Mouse (Mus musculus) midbrain, embryonic 14.5 days (tissue): ENCODE data around the gene Kirrel3. TPM values are rescaled to one million over a fixed set of nuclear protein-coding genes. Genes with fewer than 3 reads are reported as not detected.
A peak's percentile ranks its signal among the peaks of the same experiment; 100 is the strongest.

Experiments
- ATAC-seq: fragments of 200-750 bp; cut with Nextera tagmentation; 2 replicates; pipeline ENCODE4 v1.8.0; 2017; ENCODE audit warnings: moderate number of reproducible peaks, moderate library complexity; ENCODE audit not compliant: low FRiP score, low TSS enrichment
- DNase-seq: peaks from one replicate; pipeline ENCODE4 v3.0.0-alpha.2; 2015
- H3K27ac ChIP-seq: fragments of 300-500 bp; sonication (generic); replicated peaks from 2 replicates; pipeline ENCODE4 v1.5.1; 2014; ENCODE audit warnings: mild to moderate bottlenecking, low read depth, low read length, moderate library complexity
- H3K27me3 ChIP-seq: fragments of 300-500 bp; sonication (generic); 2 replicates; pipeline ENCODE4 v1.6.1; 2014; ENCODE audit warnings: low read length, control low read depth, mixed read lengths; ENCODE audit not compliant: control insufficient read depth, insufficient read depth
- H3K36me3 ChIP-seq: fragments of 300-500 bp; sonication (generic); 2 replicates; pipeline ENCODE4 v1.6.1; 2014; ENCODE audit warnings: low read length, control low read depth; ENCODE audit not compliant: control insufficient read depth, insufficient read depth
- H3K4me1 ChIP-seq: fragments of 300-500 bp; sonication (generic); 2 replicates; pipeline ENCODE4 v1.6.1; 2014; ENCODE audit warnings: mild to moderate bottlenecking, antibody characterized with exemption, low read length, control low read depth; ENCODE audit not compliant: control insufficient read depth, insufficient read depth
- H3K4me2 ChIP-seq: fragments of 300-500 bp; sonication (generic); 2 replicates; pipeline ENCODE4 v1.6.1; 2014; ENCODE audit warnings: mild to moderate bottlenecking, low read length, moderate library complexity
- H3K4me3 ChIP-seq: fragments of 300-500 bp; sonication (generic); replicated peaks from 2 replicates; pipeline ENCODE4 v1.5.1; 2014; ENCODE audit warnings: low read depth, low read length
- H3K9ac ChIP-seq: fragments of 300-500 bp; sonication (generic); replicated peaks from 2 replicates; pipeline ENCODE4 v1.6.1; 2014; ENCODE audit warnings: mild to moderate bottlenecking, low read length, moderate library complexity
- H3K9me3 ChIP-seq: fragments of 300-500 bp; sonication (generic); 2 replicates; pipeline ENCODE4 v1.6.1; 2016; ENCODE audit warnings: low read length, control low read depth, mixed read lengths; ENCODE audit not compliant: control insufficient read depth
- WGBS: fragments of 180-500 bp; shearing (Covaris S2); extraction: QIAGEN DNeasy Blood & Tissue Kit; methylation state at CpG from one replicate; pipeline ENCODE4 v1.1.7; 2014; 5-methylcytosine and 5-hydroxymethylcytosine counted together
- polyA plus RNA-seq: library from polyadenylated mRNA; unstranded; fragments of >200 nt; fragmentation: Nextera tagmentation; extraction: Ambion mirVana; gene quantifications from 2 replicates; pipeline ENCODE4 v1.2.1, GENCODE M21; 2014

Kirrel3 gene
- polyA plus RNA-seq, 1 experiment from 2014 or later, result 34.2 TPM

DNA sequence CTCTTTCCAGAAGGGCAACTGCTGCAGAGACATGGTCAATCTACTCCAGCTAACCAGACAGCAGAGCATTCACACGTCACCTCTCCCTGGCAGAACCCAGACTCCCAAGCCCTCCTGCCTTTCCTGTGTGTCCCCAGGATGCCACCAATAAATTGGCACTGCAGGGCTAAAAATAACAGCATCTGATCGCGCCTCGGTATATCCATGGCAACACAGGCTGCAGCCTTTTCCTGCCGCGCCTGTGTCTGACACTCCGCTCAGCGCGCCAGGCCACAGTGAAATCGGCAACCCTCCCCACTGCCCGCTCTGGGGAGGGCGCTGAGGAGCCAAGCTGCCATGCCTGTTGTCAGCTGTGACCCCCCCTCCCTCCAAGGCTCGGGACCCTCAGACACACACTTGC lies 531.9 kb downstream of the Kirrel3 start:
- H3K27me3 ChIP-seq, result no peaks in the 10 kb centered on the region
- H3K4me1 ChIP-seq, result peaks cover 13% of the 10 kb centered on the region; the same call in 1 of the 2 replicates
- DNase-seq (peak; percentile 74), ATAC-seq (peak; percentile 54; the same call in 1 of the 2 replicates)
- peak overlapping the region; percentile 16; the same call in 1 of the 2 replicates for H3K9ac ChIP-seq
- peak overlapping the region; percentile 42 for H3K27ac ChIP-seq
- WGBS, result 29% methylated on average over 13 of the region's 13 CpGs
- H3K36me3 ChIP-seq, result no peaks in the 10 kb centered on the region
- H3K4me2 ChIP-seq, result peak overlapping the region; percentile 37
- no peaks in the 10 kb centered on the region for H3K9me3 ChIP-seq
- H3K4me3 ChIP-seq, result no peak overlapping the region

DNA sequence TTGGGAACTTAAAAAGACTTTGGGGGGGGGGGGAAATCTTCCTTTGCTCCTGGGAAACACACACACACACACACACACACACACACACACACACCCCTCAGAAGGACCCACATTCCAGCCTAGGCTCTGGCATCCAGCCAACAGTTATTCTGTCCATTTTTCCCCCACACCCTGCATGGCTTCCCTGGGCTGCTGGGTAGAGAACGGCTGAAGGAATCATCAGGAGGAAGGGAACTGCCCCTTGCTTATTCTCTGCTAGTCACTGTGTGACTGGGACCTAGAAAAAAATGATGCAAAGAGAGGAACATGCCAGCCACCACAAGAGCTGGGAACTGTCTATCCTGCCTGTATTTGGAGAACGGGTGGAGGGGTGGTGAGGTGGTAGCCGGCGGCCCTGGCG lies 532.4 kb downstream of the Kirrel3 start:
- DNase-seq, result peak; percentile 43
- WGBS, result 63% methylated on average over 5 of the region's 5 CpGs
- Histone ChIP-seq H3K27me3 (no peaks in the 10 kb centered on the region), H3K27ac (no peak overlapping the region), H3K4me3 (no peak overlapping the region), H3K4me1 (peaks cover 13% of the 10 kb centered on the region; the same call in 1 of the 2 replicates), H3K9ac (no peak overlapping the region; the same call in 1 of the 2 replicates), H3K4me2 (no peak overlapping the region; the same call in 1 of the 2 replicates), H3K9me3 (no peaks in the 10 kb centered on the region), H3K36me3 (no peaks in the 10 kb centered on the region)
- peak; percentile 9; the same call in 1 of the 2 replicates for ATAC-seq

DNA sequence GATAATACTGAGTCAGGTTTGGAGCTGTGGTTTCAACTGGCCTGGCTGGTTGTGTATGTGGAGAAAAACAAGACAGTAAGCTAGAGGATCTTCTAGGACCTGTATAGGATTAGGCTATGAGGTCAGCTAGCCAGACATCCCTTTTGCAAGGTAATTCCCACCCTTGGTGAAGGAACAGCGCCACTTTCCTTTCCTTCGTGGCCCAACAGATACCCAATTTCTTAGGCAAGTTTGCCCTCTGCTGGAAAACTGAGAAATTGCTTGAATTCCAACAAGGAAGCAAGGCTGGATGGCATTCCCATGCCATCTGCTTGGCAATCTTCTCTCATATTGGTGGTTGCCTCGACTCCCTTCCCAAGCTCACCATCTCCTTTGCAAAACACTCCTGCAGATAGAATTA lies 533.7 kb downstream of the Kirrel3 start:
- no peak overlapping the region for H3K9ac ChIP-seq
- ATAC-seq (no peak; the same call in 1 of the 2 replicates), DNase-seq (peak; percentile 93)
- H3K9me3 ChIP-seq, result no peaks in the 10 kb centered on the region
- 8% methylated on average over 3 of the region's 3 CpGs for WGBS
- H3K36me3 ChIP-seq, result no peaks in the 10 kb centered on the region
- H3K4me3 ChIP-seq, result no peak overlapping the region
- H3K27ac ChIP-seq, result no peak overlapping the region
- H3K27me3 ChIP-seq, result no peaks in the 10 kb centered on the region
- no peak overlapping the region for H3K4me2 ChIP-seq
- peaks cover 15% of the 10 kb centered on the region for H3K4me1 ChIP-seq

GRCm38 (mm10) chr9:35020015-35020653 lies 534.4 kb downstream of the Kirrel3 start:
- DNase-seq, result no peak
- WGBS, result 61% methylated on average over 11 of the region's 11 CpGs

GRCm38 (mm10) chr9:35021744-35022143 lies 536.0 kb downstream of the Kirrel3 start:
- H3K4me2 ChIP-seq, result no peak overlapping the region
- peaks cover 4% of the 10 kb centered on the region; the same call in 1 of the 2 replicates for H3K27me3 ChIP-seq
- peaks cover 23% of the 10 kb centered on the region for H3K4me1 ChIP-seq
- no peak for DNase-seq
- H3K9me3 ChIP-seq, result no peaks in the 10 kb centered on the region
- no peak overlapping the region for H3K9ac ChIP-seq
- H3K4me3 ChIP-seq, result no peak overlapping the region
- no peaks in the 10 kb centered on the region for H3K36me3 ChIP-seq
- no peak overlapping the region for H3K27ac ChIP-seq
- ATAC-seq, result no peak
- WGBS, result 89% methylated on average over 1 of the region's 1 CpGs

More at GRCm38 (mm10) chr9:35020015-35020653, 534.4 kb downstream of the Kirrel3 start:
- no peaks in the 10 kb centered on the region for H3K9me3 ChIP-seq
- no peaks in the 10 kb centered on the region; the same call in 1 of the 2 replicates for H3K27me3 ChIP-seq
- H3K4me2 ChIP-seq, result no peak overlapping the region
- H3K4me1 ChIP-seq, result peaks cover 22% of the 10 kb centered on the region
- ATAC-seq, result no peak
- H3K9ac ChIP-seq, result no peak overlapping the region
- no peaks in the 10 kb centered on the region for H3K36me3 ChIP-seq
- H3K27ac ChIP-seq, result no peak overlapping the region
- H3K4me3 ChIP-seq, result no peak overlapping the region

- Histone ChIP-seq H3K9ac (peak overlapping the region; percentile 42), H3K4me3 (peak overlapping the region; percentile 30), H3K9me3 (no peaks in the 10 kb centered on the region), H3K4me1 (peaks cover 10% of the 10 kb centered on the region), H3K27ac (no peak overlapping the region), H3K4me2 (peak overlapping the region; percentile 57), H3K27me3 (peaks cover 4% of the 10 kb centered on the region; the same call in 1 of the 2 replicates), H3K36me3 (no peaks in the 10 kb centered on the region)
- WGBS, result 3% methylated on average over 25 of the region's 25 CpGs
- DNase-seq (peak; percentile 35), ATAC-seq (peak; percentile 59; the same call in 1 of the 2 replicates)
These were observed 539.1 kb downstream of the Kirrel3 start for GRCm38 (mm10) chr9:35024591-35025496.

DNA sequence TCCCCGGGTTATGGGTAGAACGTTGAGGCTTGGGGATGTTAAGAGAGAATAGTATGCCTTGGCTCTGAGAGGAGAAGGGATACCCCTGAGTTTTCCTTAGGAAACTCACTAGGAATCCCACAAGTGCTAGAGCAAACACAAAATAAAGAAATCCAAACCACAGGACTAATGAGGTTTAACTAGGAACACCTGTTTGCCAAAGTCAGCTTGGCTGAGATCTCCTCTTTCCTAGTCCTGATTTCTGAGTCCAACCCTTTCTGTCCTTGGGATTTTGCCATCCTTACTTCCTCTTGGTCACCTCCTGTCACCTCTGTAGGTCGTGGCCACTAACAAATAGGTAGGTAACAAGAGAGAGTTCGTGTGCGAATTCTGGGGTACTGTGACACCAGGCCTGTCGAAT lies 540.6 kb downstream of the Kirrel3 start:
- Histone ChIP-seq H3K27me3 (peaks cover 4% of the 10 kb centered on the region; the same call in 1 of the 2 replicates), H3K4me2 (no peak overlapping the region), H3K4me1 (peaks cover 10% of the 10 kb centered on the region), H3K9ac (no peak overlapping the region), H3K27ac (no peak overlapping the region), H3K9me3 (no peaks in the 10 kb centered on the region), H3K36me3 (no peaks in the 10 kb centered on the region), H3K4me3 (no peak overlapping the region)
- DNase-seq, result no peak
- 85% methylated on average over 6 of the region's 6 CpGs for WGBS
- ATAC-seq, result no peak

GRCm38 (mm10) chr9:35026897-35027311 lies 541.2 kb downstream of the Kirrel3 start:
- Histone ChIP-seq H3K4me1 (peaks cover 10% of the 10 kb centered on the region), H3K27ac (no peak overlapping the region), H3K36me3 (no peaks in the 10 kb centered on the region), H3K27me3 (peaks cover 4% of the 10 kb centered on the region; the same call in 1 of the 2 replicates), H3K9ac (no peak overlapping the region), H3K4me3 (no peak overlapping the region), H3K9me3 (no peaks in the 10 kb centered on the region), H3K4me2 (no peak overlapping the region)
- WGBS, result 67% methylated on average over 6 of the region's 6 CpGs
- DNase-seq, result no peak
- ATAC-seq, result no peak
